Mouse (Mus musculus) kidney, postnatal 36 days (tissue): ENCODE data around the gene Olfr548-ps1.
A peak's percentile ranks its signal among the peaks of the same experiment; 100 is the strongest.
"Not testable (repeated sequence)": the region's sequence is repeated elsewhere in the genome, so short reads cannot be mapped to it uniquely, and the experiment has no call there.

ENCODE experiments used
- DNase-seq, 2 experiments: peaks; one replicate each; pipeline ENCODE4 v3.0.0; 2021 to 2022; ENCODE audit warnings: mixed read lengths in 2 of 2

The Olfr548-ps1 gene

DNA sequence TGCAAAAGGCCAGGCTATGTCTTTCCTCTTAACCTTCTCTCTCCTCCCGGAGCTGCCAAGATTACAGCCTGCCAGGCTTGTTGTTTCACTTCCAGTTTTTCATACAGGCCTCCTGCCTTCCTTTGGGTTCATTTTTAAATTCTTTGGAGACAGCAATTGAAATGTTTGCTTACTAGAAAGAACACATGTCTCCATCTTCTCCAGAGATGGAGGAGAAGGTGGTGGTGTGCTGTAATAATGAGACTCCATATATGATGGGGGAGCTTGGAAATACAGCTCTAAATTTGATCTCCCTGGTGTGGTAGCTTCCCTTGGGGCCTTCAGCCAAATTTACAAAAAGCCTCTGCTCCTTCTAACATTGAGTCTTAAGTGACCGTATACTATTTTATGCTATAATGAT is at the start of gene Olfr548-ps1:
TSS of gene Olfr548-ps1 (plus strand) at position 301 of the 400 bp plus-strand sequence.
- no peak for DNase-seq

DNA sequence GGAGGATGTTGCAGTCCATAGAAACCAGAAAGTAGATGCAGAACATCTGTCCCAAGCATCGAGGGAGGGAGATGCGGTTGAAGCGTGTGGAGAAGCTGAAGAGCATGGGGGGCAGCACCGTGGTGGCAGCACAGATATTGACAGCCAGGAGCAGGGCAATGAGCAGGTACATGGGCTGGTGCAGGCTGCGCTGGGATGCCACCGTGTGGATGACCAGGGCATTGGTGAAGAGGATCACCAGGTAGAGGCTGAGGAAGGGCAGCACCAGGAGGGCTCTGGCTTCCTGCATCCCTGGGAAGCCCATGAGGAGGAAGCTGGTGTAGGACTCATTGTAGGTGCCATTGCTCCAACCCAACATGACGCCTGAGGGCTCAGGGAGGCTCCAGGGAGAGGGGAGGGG is 46.3 kb upstream of the Olfr548-ps1 start:
- not testable (repeated sequence) for DNase-seq

DNA sequence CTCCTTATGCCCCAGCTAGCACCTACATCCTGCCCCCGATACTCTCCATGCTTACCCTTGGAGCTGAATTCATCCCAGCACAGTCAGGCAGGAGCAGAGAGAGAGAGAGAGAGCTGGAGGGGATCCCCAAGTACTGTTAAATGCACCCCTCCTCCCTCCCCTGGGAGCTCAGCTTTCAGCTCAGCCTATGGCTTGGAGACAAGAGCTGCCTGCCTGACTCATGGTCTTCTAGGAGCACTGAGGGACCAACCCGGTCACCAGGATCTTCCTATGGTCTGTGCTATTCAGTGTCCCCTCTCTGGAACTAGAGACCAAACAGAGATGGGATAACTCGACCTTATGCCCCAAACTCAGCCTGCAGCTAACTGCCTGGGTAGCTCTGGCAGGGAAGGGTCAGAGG is 41.2 kb upstream of the Olfr548-ps1 start, which contains the start of gene Olfr545:
TSS of gene Olfr545 (minus strand) at position 101 of the 400 bp plus-strand sequence.
- no peak for DNase-seq

DNA sequence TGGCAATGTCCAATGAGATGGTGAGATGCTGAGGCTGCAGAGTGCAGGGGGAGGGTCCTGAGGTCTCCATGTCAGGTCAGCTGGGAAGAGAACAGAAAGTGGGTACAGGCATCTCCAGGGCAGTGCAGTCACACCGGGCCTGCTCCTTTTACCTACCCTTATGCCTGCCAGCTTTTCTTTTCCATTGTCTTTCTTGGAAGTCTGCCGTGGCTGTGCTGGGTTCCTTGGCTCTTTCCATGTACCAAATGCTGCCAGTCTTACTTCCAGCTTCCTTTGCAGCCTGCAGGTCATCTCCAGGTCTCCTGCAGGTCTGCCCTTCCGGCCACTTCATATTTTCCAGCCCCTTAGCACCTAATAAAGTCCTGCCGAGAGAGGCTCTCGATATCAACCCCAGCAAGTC is 38.7 kb upstream of the Olfr548-ps1 start:
- DNase-seq: no peak

DNA sequence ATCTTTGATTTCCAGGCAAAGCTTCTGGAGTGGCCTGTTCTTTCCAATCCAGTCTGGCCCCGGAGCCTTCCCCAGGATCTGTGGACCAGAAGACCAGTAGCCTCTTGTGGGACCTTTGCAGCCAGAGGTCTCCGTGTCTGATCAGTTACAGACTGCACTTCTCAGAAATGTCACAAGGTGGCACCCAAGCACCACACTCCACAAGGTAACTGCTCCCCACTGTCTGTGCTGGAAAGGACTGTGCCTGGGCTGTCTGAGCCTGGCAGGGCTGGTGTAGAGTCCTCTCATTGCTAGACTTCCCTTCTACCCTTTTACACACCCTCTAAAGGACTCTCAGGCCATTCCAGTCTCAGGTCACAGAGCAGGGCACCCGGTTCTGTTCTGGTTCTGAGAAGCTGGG is 33.8 kb upstream of the Olfr548-ps1 start:
- peak; percentile 66 to 85 for DNase-seq

DNA sequence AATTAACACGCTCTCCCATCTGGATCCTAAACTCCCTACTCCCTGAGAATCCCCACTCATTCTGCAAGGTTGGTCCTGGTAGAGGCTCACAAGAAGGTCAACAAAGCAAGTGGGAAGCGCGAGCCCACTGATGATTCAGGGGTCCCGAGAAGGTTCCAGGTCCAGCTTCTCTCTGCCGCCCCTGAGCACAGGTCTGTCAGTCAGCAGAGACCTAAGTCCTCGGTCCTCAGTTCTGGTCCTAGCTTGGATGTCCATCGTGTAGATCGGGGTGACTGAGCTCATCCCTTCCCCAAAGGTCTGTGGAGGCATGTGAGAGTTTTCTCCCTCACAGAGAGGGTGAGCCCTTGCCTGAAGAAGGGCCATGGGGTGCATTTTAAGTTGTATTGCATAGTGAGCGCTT is 32.6 kb upstream of the Olfr548-ps1 start:
- DNase-seq: no peak

DNA sequence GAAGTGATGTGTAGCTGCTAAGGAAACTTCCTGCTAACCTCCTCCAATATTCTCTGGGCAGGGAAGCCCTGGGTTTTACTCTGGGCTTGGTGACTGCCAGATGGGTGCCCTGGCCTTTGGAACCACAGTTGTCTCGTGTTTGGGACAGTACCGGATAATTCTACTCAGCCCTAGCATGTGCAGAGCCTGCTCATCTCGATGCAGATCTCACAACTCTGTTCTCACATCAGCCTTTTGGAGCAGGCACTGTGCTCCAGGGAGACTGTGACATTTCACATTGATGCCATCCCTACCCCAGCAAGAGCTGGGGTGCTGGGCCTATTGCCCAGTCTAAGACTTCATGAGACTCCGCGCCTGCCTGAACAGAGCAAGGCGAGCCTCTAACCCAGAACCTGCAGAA is 32.0 kb upstream of the Olfr548-ps1 start:
- no peak for DNase-seq

DNA sequence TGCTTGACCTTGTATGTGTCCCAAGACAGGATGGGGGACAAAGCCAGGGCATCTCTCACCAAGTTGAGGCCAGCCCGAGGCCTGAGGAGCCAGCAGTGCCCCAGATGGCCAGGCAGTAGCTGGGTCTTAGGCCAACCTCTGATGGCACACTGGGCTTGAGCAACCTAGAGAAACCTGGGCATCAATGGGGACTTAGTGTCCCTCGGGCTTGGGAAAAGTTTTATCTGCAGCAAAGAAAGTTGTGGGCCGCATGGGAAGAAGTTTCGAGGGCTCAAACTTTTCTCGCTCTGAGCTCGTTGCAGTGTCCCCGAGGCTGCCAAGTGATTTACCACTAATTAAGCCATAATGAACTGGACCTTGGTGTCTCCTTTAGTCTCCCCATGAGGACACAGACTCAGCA is 31.0 kb upstream of the Olfr548-ps1 start:
- DNase-seq: no peak

DNA sequence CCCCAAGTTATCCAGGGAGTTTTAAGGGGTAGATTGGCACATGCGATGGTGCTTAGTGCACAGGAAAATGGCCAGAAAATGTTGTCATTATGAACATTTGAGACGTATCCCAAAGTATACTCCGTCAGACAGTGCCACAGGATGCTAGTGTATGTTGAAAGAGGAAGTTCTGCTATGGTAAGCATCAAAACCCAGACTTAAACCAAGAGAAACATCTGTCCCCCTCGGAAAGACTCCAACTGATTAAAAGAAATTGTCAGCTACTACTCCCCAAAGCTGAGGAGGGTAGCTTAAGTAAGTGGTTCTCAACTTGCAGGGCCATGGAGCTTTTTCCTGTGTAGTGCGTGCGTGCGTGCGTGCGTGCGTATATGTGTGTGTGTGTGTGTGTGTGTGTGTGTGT is 28.8 kb upstream of the Olfr548-ps1 start:
- DNase-seq: no peak

DNA sequence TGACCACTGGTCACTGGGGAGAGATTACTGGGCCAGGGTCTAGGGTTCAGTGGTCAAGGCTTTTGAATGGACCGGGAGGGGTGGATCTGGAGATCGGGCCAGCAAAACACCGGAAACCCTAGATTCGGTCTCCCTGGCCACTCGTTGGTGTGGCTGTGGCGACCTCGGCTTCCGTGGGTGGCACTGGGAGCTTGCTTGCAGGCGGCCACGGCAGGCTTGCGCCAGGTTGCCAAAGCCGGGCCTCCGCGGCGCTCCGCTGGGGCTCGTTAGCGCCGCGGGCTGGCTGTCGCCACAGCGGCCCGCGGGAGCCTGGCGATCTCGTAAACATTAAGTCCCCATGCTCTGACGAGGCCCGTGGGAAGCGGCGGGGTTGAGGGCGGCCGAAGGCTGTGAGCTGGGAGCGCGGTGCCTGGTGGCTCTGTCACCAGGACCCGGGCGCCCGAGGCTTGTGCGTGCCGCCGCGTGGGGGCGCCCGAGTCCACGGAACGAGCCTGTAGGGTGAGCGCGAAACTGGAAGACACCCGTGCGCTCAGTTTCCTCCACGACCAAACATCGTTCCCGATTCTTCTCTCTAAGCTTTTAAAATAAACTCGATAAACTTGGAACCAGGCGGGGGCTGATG is 27.8 kb upstream of the Olfr548-ps1 start:
- peak; percentile 73 to 96 for DNase-seq

DNA sequence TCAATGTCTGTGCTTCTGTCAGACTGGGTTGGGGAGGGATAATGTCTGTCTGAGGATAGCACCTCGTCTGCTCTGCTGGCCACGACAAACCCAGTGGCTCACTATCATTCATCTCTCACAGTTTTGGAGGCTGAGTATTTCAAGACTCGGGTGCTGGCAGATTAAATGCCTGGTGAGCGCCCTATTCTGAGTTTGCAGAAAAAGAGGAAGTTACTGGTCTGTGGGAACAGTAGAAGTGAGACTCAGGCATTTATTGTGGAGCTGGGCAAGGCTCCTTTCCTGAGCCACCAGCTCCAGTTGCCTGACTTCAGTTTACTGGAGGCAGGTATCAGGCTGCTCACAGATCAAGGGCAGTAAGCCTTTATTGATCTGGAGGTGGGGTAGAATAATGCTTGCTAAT is 26.6 kb upstream of the Olfr548-ps1 start:
- no peak for DNase-seq

DNA sequence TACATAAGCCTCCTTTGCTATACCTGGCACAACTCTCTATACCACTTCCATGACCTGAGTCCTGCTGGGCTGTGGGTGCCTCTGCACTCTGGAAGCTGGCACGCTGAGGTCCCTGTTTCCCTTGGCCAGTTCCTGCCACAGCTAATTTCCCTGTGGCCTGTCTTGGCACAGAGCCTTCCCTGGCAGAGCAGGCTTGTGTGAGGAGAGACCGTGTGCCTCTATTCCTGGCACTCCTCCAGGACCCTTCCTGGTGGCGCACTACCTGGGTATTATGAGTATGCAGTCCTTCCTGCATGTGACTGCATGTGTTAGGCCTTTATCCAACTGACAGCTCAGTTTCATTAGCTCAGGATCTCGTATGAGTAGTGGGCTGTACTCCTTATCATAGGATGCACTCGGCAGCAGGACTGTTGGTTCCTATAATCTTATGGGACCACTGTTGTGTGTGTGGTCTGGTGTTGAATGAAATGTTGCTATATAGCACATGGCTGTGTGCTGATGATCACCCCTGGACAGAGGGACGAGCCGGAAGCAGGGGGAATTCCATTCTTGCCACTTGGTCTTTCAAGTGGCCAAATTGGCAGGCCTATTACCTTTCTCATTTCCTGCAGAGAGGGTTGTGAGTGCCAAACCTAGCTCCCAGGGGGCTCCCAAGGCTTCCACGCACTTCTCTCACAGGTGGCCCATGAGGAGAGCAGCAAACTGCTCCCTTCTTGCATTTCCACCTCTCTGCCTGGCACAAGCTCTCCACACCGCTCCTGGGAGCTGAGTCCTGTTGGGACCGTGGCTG is 24.2 kb upstream of the Olfr548-ps1 start:
- peak; percentile 5 to 32 for DNase-seq

DNA sequence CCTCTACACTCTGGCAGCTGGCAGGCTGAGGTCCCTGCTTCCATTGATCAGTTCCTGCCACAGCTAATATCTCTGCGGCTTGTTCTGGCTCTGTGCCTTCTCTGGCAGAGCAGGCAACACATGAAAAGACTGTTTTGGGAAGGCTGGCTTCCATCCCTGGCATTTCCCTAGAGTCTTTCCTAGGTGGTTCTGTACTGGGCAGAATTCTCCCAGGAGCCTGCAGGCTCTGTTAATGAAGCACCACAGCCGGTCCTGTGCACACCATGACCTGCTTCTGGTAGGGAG is 23.7 kb upstream of the Olfr548-ps1 start:
- no peak for DNase-seq

DNA sequence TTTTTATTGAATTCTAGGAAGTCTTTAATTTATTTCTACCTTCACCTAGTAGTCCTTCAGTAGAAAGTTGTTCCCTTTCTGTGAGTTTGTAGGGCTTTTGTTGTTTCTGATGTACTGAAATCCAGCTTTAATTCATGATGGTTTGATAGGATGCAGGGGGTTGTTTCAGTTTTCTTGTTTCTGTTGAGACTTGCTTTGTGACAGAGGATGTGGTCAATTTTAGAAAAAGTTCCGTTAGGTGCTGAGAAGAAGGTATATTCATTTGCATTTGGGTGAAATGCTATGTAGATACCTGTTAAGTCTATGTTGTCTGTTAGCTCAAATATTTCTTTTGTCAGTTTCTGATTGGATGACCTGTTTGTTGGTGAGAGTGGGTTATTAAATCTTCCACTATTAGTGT is 11.6 kb upstream of the Olfr548-ps1 start:
- no peak for DNase-seq

DNA sequence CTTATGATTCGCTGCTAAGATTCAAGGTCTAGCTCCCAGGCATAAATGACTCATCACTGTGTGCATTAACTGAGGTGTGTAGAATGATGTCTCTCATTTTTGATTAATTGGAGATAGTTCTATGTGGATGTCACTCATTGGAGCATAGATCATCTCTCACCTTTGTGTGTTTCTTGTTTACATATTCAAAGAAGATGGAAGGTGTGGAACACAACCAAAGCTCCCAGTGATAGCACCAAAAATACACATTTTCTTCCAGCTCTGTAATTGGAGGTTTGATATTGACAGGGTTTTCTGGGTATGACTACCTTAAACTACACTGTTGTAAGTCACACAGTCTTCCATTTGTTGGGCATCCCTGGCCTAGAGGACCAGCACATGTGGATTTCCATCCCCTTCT is 6.2 kb upstream of the Olfr548-ps1 start, which contains the start of gene Olfr547:
TSS of gene Olfr547 (plus strand) at position 301 of the 400 bp plus-strand sequence.
- DNase-seq: no peak

DNA sequence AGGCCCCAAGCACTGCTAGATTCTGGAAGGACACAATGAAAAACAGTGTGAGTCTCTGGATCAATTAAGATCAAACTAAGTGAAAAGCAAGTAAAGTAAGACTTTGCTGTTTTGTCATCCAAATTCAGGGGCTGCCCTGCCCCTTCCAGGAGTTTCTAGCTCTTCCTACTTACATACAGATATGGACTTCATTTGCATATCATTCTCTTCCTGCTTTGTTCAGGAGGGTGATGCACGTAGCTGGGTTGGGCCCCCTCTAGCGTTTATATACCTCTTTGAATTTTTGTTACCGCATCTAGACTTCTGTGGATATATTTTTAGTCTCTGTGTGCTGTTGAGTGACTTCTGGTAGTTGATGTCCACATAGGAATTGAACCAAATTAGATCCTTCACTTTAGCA is 555 bp downstream of the Olfr548-ps1 start:
- no peak for DNase-seq

DNA sequence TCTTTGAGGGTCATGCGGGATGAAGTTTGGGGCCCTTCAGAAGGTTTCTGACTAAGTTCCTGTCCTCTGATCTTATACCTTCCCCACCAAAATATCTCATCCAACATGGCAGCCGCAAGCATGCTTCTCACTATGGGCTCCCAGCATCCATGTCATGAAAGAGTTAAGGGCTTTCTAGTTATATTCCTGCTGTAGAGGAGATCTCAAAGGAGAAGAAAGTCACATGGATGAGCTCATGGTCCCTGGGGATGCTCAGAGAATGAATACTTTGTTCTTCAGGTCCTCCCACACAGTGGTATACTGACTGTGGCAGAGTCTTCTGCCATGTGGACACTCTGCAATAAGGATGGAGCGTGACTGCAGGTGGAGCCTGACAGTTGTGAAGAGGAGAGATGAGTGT is 8.9 kb downstream of the Olfr548-ps1 start, which contains the start of gene Olfr549:
TSS of gene Olfr549 (plus strand) at position 301 of the 400 bp plus-strand sequence.
- DNase-seq: no peak

DNA sequence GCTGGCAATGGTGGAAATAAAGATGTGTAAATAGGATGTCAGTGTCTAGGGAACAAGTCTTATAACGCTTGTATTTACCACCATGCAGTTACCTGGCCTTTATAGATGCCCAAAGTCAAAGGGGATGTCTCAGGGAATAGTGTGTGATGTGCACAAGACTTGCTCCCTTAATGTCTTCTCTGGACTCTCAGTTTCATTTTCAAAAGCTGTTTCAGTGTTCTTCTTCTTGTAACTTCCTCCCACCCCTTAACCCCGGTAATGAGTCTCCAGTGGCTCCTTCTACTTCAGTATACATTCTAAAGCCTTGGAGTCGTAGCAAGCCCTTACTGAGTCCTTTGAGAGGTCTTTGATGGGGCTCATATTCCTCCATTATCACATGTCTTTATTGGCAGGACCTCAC is 12.6 kb downstream of the Olfr548-ps1 start:
- DNase-seq: no peak

DNA sequence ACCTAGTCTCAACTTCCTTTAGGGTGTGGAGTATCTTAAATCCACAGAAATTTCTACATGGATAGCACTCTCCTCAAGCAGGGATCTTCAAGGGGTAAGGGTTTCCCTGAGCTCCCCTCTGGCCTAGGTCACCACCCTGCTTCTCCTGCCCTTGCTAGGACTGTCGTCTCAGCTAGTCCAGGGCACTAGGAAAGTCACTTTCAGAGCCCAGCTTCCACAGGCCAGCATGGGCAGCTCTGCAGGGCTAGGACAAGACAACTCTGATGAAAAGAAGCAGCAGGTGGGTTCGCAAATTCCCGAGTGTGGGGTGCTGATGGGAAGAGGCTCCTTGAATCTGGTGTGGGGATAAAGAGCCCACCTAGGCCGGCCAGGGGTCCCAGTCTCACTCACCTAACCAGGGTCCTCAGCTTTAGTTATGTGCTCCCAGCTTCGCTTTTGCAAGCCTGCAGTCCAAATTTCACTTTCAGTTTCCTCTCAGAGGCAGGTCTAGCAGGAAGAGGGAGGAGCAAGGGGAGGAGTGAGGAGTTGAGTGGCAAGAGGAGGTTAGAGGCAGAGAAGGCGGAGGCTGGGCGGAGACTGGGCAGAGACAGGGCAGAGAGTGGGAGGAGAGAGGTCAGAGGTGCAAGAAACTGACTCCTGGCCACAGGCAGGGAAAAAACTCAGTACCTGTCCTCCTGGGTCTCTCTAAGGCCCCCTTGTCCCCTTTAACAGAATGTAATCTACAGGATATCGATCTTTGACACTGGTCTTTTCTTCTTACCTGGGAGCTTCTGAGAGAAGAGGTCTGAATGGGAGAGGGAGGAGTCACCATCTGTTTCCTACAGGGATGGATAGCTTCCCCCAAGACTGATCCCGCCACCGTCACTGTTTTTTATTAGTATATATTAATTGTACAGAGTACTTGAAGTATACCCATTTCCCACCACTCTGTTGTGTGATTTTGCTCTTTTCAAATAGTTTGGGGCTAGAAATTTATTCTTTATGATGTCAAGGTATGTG is 24.6 kb downstream of the Olfr548-ps1 start, which contains the start of gene Trim21:
TSS of gene Trim21 (minus strand) at position 488 of the 999 bp plus-strand sequence.
- peak; percentile 95 to 96 for DNase-seq

DNA sequence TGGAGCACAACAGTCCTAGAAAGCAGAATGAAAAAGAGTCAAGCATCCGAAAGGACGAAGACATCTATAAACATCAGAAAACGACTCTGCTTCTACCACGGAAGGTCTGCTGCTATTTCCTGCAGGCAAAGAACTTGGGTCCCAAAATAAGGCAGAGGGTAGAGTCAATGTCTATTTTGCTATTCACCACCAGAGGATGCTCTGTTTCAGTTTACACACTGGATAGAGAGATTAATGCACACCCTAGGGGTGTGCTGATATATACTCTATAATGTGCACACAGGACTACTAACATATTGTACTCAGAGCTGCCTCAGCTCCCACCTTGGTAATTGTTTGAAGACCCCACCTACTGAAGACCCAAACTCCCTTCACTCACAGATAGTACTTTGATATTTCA is 25.5 kb downstream of the Olfr548-ps1 start:
- DNase-seq: no peak

DNA sequence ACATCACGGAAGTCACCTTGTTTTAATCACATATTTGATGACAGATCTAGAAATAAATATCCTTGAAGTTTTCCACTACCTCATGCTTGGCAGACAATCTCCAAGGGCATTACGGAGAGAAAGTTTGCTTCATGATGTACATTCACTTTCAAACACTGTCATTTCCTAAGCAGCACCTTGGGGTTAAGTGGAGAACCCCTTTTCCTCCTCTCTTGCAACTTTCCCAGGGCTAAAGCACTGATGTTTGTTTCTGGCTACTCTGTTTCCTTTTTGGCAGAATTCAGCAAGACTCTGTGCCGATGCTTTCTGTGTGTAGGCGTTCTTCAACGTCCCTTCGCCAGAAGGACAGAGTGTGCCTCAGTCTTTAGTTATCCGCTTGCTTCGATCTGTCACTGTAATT is 30.4 kb downstream of the Olfr548-ps1 start, which contains the start of gene Olfr550:
TSS of gene Olfr550 (plus strand) at position 301 of the 400 bp plus-strand sequence.
- no peak for DNase-seq

DNA sequence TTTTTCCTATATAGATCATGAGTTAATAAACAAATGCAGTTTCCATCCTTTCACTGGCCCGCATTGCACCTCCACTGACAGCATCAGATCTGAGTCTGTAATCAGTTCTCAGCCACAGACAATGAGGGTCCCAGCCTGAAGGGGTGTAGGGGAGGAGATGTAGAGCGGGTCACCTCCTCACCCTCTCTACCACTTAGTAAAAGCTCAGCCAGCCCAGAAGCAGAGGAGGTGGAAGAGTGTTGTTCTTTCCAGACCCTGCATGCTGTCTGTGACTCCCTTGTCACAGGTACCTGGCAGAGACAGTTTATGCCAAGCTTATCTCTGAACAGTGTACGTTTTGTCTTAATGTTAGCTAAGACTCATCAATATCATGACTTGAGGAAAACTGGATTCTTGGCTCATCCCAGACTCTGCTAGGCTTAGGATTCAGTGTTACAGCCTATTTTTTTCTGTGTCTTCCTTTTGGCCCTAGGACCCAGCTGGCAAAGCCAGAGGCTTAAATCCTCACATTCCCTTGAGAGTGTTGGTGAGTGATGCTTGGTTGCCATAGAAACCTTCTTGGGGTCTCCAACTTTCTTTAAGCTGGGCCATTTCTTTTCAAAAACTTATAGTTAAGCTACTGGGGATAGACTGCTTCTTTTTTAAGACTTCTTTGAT is 32.6 kb downstream of the Olfr548-ps1 start:
- DNase-seq: no peak
